Comparison of ENCODE assay signal across 21 mouse cellular contexts in genomic region chrX:11899051-11899450, GRCm38 (mm10).
"Had no signal": no experiment of that assay in that cellular context is flagged by ENCODE, and none has a peak within 500 bp of the region (broad histone marks: within the 10 kb centered on the region; RNA-seq: fewer than 3 reads in every experiment).

No protein-coding gene starts in this region.

- ATAC-seq: intestine, postnatal 0 days; midbrain, embryonic 15.5 days had no signal

- H3K4me2 ChIP-seq: kidney, embryonic 15.5 days; limb, embryonic 13.5 days; liver, embryonic 11.5 days; liver, embryonic 15.5 days; lung, embryonic 15.5 days; midbrain, embryonic 12.5 days; midbrain, embryonic 15.5 days; neural tube, embryonic 12.5 days; neural tube, embryonic 15.5 days had no signal

- H3K4me1 ChIP-seq: neural tube, embryonic 12.5 days had no signal

- DNase-seq: kidney, adult 8-10 months; kidney, postnatal 10 days; kidney, postnatal 4 days; layer of hippocampus, adult 9-11 months; retina, postnatal 1 day; right cerebral cortex, postnatal 25 days; thymus, adult 18-20 months; thymus, postnatal 36 days had no signal

- H3K9me3 ChIP-seq: kidney, embryonic 15.5 days; limb, embryonic 10.5 days; limb, embryonic 13.5 days; liver, embryonic 15.5 days; lung, embryonic 15.5 days; midbrain, embryonic 12.5 days; midbrain, embryonic 15.5 days; neural tube, embryonic 12.5 days; neural tube, embryonic 15.5 days had no signal

- H3K27ac ChIP-seq: kidney, embryonic 15.5 days; layer of hippocampus, adult 2 months; limb, embryonic 10.5 days; limb, embryonic 13.5 days; liver, embryonic 15.5 days; lung, embryonic 15.5 days; macrophage; midbrain, embryonic 12.5 days; midbrain, embryonic 15.5 days; neural tube, embryonic 12.5 days; neural tube, embryonic 15.5 days had no signal

- H3K36me3 ChIP-seq: kidney, embryonic 15.5 days; limb, embryonic 10.5 days; limb, embryonic 13.5 days; liver, embryonic 15.5 days; lung, embryonic 15.5 days; midbrain, embryonic 12.5 days; midbrain, embryonic 15.5 days; neural tube, embryonic 12.5 days; neural tube, embryonic 15.5 days had no signal

- H3K27me3 ChIP-seq: liver, embryonic 15.5 days; lung, embryonic 15.5 days; midbrain, embryonic 15.5 days had no signal

- H3K4me3 ChIP-seq: kidney, embryonic 15.5 days; layer of hippocampus, adult 2 months; limb, embryonic 10.5 days; limb, embryonic 13.5 days; liver, embryonic 15.5 days; lung, embryonic 15.5 days; midbrain, embryonic 12.5 days; midbrain, embryonic 15.5 days; neural tube, embryonic 12.5 days; neural tube, embryonic 15.5 days had no signal

- H3K9ac ChIP-seq: kidney, embryonic 15.5 days; limb, embryonic 13.5 days; liver, embryonic 15.5 days; lung, embryonic 15.5 days; midbrain, embryonic 12.5 days; midbrain, embryonic 15.5 days; neural tube, embryonic 12.5 days; neural tube, embryonic 15.5 days had no signal
